Mouse (Mus musculus): ENCODE results near the gene Mgst2. TPM values are rescaled to one million over a fixed set of nuclear protein-coding genes. Genes with fewer than 3 reads are reported as not detected.

Mgst2 gene
- polyA plus RNA-seq, 1 experiment from 2014 or later = 0.09 TPM

GRCm38 (mm10) chr3:51712382-51712781 is 52.2 kb downstream of the Mgst2 start:
- no peak overlapping the region for H3K27ac ChIP-seq (ENCODE audit: low read depth, low read length)
- DNase-seq (ENCODE audit: low spot score) = no peak

DNA sequence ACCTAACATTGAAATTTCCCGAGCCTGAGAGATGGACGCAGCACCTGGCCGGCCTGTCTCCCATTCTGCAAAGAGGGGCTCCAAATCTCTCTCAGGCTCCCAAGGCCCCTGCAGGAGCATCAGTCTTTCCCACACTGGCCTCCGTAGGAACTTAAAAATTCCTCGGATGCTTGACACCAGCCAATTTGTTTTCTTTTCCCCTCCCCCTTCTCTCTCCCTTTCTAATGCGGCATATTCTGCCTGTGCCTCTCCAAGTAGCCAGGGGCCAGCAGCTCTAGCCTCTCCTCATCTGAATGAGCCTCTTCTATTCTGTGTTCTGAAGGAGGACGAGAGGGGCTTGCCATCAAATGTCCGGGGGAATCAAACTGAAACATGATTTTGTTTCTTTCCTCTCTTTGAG is 53.1 kb downstream of the Mgst2 start:
- H3K36me3 ChIP-seq (ENCODE audit: control insufficient read depth, insufficient read depth, low read length) = no peaks in the 10 kb centered on the region
- H3K9me3 ChIP-seq (ENCODE audit: control insufficient read depth, low read length) = no peaks in the 10 kb centered on the region
- H3K27me3 ChIP-seq (ENCODE audit: control insufficient read depth, insufficient read depth, low read length) = no peaks in the 10 kb centered on the region
- DNase-seq (ENCODE audit: low spot score) (no peak), ATAC-seq (ENCODE audit: low FRiP score) (no peak)
- H3K4me3 ChIP-seq (ENCODE audit: low read depth, low read length) = no peak overlapping the region
- H3K27ac ChIP-seq (ENCODE audit: low read depth, low read length) = no peak overlapping the region
- WGBS = 13% methylated on average over 8 of the region's 8 CpGs
- H3K4me2 ChIP-seq (replicated peaks; ENCODE audit: low read depth, low read length) = no peak overlapping the region
- H3K4me1 ChIP-seq (replicated peaks; ENCODE audit: control insufficient read depth, insufficient read depth, low read length) = no peaks in the 10 kb centered on the region
- no peak overlapping the region for H3K9ac ChIP-seq (ENCODE audit: low read depth, low read length)

More at GRCm38 (mm10) chr3:51712382-51712781, 52.2 kb downstream of the Mgst2 start:
- no peak for ATAC-seq (ENCODE audit: low FRiP score)
- H3K4me2 ChIP-seq (replicated peaks; ENCODE audit: low read depth, low read length) = no peak overlapping the region
- no peaks in the 10 kb centered on the region for H3K27me3 ChIP-seq (ENCODE audit: control insufficient read depth, insufficient read depth, low read length)
- WGBS = 49% methylated on average over 3 of the region's 3 CpGs
- H3K9ac ChIP-seq (ENCODE audit: low read depth, low read length) = no peak overlapping the region
- no peaks in the 10 kb centered on the region for H3K4me1 ChIP-seq (replicated peaks; ENCODE audit: control insufficient read depth, insufficient read depth, low read length)
- no peaks in the 10 kb centered on the region for H3K36me3 ChIP-seq (ENCODE audit: control insufficient read depth, insufficient read depth, low read length)
- no peak overlapping the region for H3K4me3 ChIP-seq (ENCODE audit: low read depth, low read length)
- no peaks in the 10 kb centered on the region for H3K9me3 ChIP-seq (ENCODE audit: control insufficient read depth, low read length)

DNA sequence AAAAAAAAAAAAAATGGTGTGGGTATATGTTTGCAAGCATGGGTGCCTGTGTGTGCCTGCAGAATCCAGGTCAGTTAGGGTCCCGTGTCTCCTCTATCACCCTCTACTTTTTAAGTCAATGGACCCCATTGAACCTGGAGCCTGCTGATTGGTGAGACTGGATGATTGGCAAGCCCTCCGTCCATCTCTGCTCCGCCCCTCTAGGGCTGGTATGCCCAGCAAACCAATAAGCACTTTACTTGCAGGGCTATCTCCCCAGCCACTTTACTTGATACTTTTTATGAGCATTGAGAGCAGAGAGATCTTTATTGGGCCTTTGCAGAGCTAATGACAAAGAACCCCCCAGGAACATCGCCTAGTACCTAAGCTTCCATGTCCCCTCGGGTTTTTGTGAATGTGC is 54.3 kb downstream of the Mgst2 start:
- Histone ChIP-seq H3K4me3 (ENCODE audit: low read depth, low read length) (no peak overlapping the region), H3K36me3 (ENCODE audit: control insufficient read depth, insufficient read depth, low read length) (no peaks in the 10 kb centered on the region), H3K27ac (ENCODE audit: low read depth, low read length) (no peak overlapping the region), H3K4me1 (replicated peaks; ENCODE audit: control insufficient read depth, insufficient read depth, low read length) (no peaks in the 10 kb centered on the region), H3K9ac (ENCODE audit: low read depth, low read length) (no peak overlapping the region), H3K4me2 (replicated peaks; ENCODE audit: low read depth, low read length) (no peak overlapping the region), H3K9me3 (ENCODE audit: control insufficient read depth, low read length) (no peaks in the 10 kb centered on the region), H3K27me3 (ENCODE audit: control insufficient read depth, insufficient read depth, low read length) (no peaks in the 10 kb centered on the region)
- ATAC-seq (ENCODE audit: low FRiP score) = no peak
- WGBS = 86% methylated on average over 5 of the region's 5 CpGs
- no peak for DNase-seq (ENCODE audit: low spot score)

GRCm38 (mm10) chr3:51717455-51717854 is 57.3 kb downstream of the Mgst2 start:
- Histone ChIP-seq H3K4me1 (replicated peaks; ENCODE audit: control insufficient read depth, insufficient read depth, low read length) (no peaks in the 10 kb centered on the region), H3K9me3 (ENCODE audit: control insufficient read depth, low read length) (no peaks in the 10 kb centered on the region), H3K27me3 (ENCODE audit: control insufficient read depth, insufficient read depth, low read length) (no peaks in the 10 kb centered on the region), H3K4me3 (ENCODE audit: low read depth, low read length) (no peak overlapping the region), H3K27ac (ENCODE audit: low read depth, low read length) (no peak overlapping the region), H3K36me3 (ENCODE audit: control insufficient read depth, insufficient read depth, low read length) (no peaks in the 10 kb centered on the region), H3K9ac (ENCODE audit: low read depth, low read length) (no peak overlapping the region), H3K4me2 (replicated peaks; ENCODE audit: low read depth, low read length) (no peak overlapping the region)
- no peak for ATAC-seq (ENCODE audit: low FRiP score)
- no peak for DNase-seq (ENCODE audit: low spot score)
- WGBS = 63% methylated on average over 3 of the region's 3 CpGs

- H3K27ac ChIP-seq (ENCODE audit: low read depth, low read length) = no peak overlapping the region
- no peak for ATAC-seq (ENCODE audit: low FRiP score)
- 79% methylated on average over 4 of the region's 4 CpGs for WGBS
- no peak overlapping the region for H3K9ac ChIP-seq (ENCODE audit: low read depth, low read length)
- H3K4me1 ChIP-seq (replicated peaks; ENCODE audit: control insufficient read depth, insufficient read depth, low read length) = no peaks in the 10 kb centered on the region
- H3K36me3 ChIP-seq (ENCODE audit: control insufficient read depth, insufficient read depth, low read length) = no peaks in the 10 kb centered on the region
- no peak for DNase-seq (ENCODE audit: low spot score)
- H3K9me3 ChIP-seq (ENCODE audit: control insufficient read depth, low read length) = no peaks in the 10 kb centered on the region
- no peaks in the 10 kb centered on the region for H3K27me3 ChIP-seq (ENCODE audit: control insufficient read depth, insufficient read depth, low read length)
- no peak overlapping the region for H3K4me3 ChIP-seq (ENCODE audit: low read depth, low read length)
- no peak overlapping the region for H3K4me2 ChIP-seq (replicated peaks; ENCODE audit: low read depth, low read length)
Observed at GRCm38 (mm10) chr3:51717909-51718308, 57.7 kb downstream of the Mgst2 start.

- no peaks in the 10 kb centered on the region for H3K9me3 ChIP-seq (ENCODE audit: control insufficient read depth, low read length)
- WGBS = 84% methylated on average over 3 of the region's 3 CpGs
- no peak overlapping the region for H3K9ac ChIP-seq (ENCODE audit: low read depth, low read length)
- H3K4me2 ChIP-seq (replicated peaks; ENCODE audit: low read depth, low read length) = no peak overlapping the region
- ATAC-seq (ENCODE audit: low FRiP score) (no peak), DNase-seq (ENCODE audit: low spot score) (no peak)
- no peaks in the 10 kb centered on the region for H3K4me1 ChIP-seq (replicated peaks; ENCODE audit: control insufficient read depth, insufficient read depth, low read length)
- no peaks in the 10 kb centered on the region for H3K27me3 ChIP-seq (ENCODE audit: control insufficient read depth, insufficient read depth, low read length)
- no peak overlapping the region for H3K4me3 ChIP-seq (ENCODE audit: low read depth, low read length)
- H3K27ac ChIP-seq (ENCODE audit: low read depth, low read length) = no peak overlapping the region
- H3K36me3 ChIP-seq (ENCODE audit: control insufficient read depth, insufficient read depth, low read length) = no peaks in the 10 kb centered on the region
Observed at GRCm38 (mm10) chr3:51719373-51719772, 59.2 kb downstream of the Mgst2 start.

DNA sequence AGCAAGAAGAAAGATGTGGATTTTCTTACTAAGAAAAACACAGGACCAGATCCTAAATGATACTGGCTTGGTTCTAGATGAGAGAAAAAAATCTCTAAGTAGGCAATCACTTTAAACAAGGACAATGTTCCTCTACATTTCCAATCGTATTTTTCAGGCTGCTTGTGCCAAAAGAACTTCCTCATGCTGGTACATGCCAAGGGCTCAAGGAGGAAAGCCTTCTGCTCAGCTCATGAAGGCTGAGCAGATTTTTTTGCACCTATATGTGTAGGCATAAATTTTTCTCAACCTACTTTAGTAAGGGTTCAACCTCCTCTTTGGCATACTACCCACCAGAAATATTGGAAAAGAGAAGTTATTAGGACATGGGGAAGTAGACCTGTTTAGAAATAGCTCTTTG is 59.8 kb downstream of the Mgst2 start:
- Histone ChIP-seq H3K9me3 (ENCODE audit: control insufficient read depth, low read length) (no peaks in the 10 kb centered on the region), H3K4me1 (replicated peaks; ENCODE audit: control insufficient read depth, insufficient read depth, low read length) (no peaks in the 10 kb centered on the region), H3K36me3 (ENCODE audit: control insufficient read depth, insufficient read depth, low read length) (no peaks in the 10 kb centered on the region), H3K9ac (ENCODE audit: low read depth, low read length) (no peak overlapping the region), H3K4me2 (replicated peaks; ENCODE audit: low read depth, low read length) (no peak overlapping the region), H3K27me3 (ENCODE audit: control insufficient read depth, insufficient read depth, low read length) (no peaks in the 10 kb centered on the region), H3K4me3 (ENCODE audit: low read depth, low read length) (no peak overlapping the region), H3K27ac (ENCODE audit: low read depth, low read length) (no peak overlapping the region)
- ATAC-seq (ENCODE audit: low FRiP score) (no peak), DNase-seq (ENCODE audit: low spot score) (no peak)
- WGBS = 81% methylated on average over 1 of the region's 1 CpGs

DNA sequence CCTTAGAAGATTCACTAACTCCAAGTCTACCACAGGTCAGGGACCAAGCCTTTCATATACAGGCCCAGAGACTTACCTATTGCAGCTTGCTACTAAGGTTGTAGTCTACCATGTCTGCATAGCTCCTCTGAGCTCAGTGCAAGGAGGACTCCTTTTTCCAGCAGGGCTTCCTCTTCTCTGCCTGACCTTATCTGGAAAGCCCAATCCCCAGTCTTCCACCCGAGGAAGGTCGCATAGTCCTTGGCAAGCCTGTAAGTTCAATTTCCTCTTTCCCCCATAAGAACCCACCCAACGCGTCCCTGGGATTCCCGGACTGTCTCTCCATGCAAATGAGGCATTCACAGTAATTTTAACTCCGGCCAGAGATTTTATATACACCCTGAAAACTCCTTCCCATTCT is 66.1 kb downstream of the Mgst2 start:
- DNase-seq (ENCODE audit: low spot score) (no peak), ATAC-seq (ENCODE audit: low FRiP score) (no peak)
- Histone ChIP-seq H3K4me3 (ENCODE audit: low read depth, low read length) (no peak overlapping the region), H3K4me1 (replicated peaks; ENCODE audit: control insufficient read depth, insufficient read depth, low read length) (peaks cover 4% of the 10 kb centered on the region), H3K4me2 (replicated peaks; ENCODE audit: low read depth, low read length) (no peak overlapping the region), H3K27ac (ENCODE audit: low read depth, low read length) (no peak overlapping the region), H3K36me3 (ENCODE audit: control insufficient read depth, insufficient read depth, low read length) (no peaks in the 10 kb centered on the region), H3K9me3 (ENCODE audit: control insufficient read depth, low read length) (no peaks in the 10 kb centered on the region), H3K27me3 (ENCODE audit: control insufficient read depth, insufficient read depth, low read length) (no peaks in the 10 kb centered on the region), H3K9ac (ENCODE audit: low read depth, low read length) (no peak overlapping the region)
- 95% methylated on average over 6 of the region's 6 CpGs for WGBS

DNA sequence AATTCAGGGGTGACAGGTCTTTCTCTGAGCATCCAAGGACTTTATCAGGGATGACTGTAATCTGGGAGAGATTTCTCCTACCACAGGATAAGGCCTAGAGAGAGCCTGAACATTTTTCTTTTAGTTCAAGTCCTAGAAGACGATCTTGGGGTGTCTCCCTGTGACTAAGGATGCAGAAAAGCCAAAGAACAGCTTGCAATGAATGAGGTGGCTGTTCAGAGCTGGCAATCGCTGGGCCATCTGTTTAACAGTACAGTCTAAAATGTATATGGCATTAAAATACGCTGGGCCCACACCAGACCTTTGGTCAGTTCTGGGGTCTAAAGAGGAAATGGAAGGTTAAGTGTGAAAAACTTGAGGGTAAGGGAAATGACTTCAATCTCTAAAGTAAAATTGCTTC is 67.3 kb downstream of the Mgst2 start:
- Histone ChIP-seq H3K4me2 (replicated peaks; ENCODE audit: low read depth, low read length) (no peak overlapping the region), H3K9me3 (ENCODE audit: control insufficient read depth, low read length) (no peaks in the 10 kb centered on the region), H3K36me3 (ENCODE audit: control insufficient read depth, insufficient read depth, low read length) (no peaks in the 10 kb centered on the region), H3K4me3 (ENCODE audit: low read depth, low read length) (no peak overlapping the region), H3K27ac (ENCODE audit: low read depth, low read length) (no peak overlapping the region), H3K27me3 (ENCODE audit: control insufficient read depth, insufficient read depth, low read length) (no peaks in the 10 kb centered on the region), H3K4me1 (replicated peaks; ENCODE audit: control insufficient read depth, insufficient read depth, low read length) (peaks cover 4% of the 10 kb centered on the region), H3K9ac (ENCODE audit: low read depth, low read length) (no peak overlapping the region)
- DNase-seq (ENCODE audit: low spot score) = no peak
- 80% methylated on average over 3 of the region's 3 CpGs for WGBS
- no peak for ATAC-seq (ENCODE audit: low FRiP score)
